Mouse (Mus musculus) erythroblast, adult 5-6 weeks (primary cell): ENCODE data around the gene Teddm1a. TPM values are rescaled to one million over a fixed set of nuclear protein-coding genes. Genes with fewer than 3 reads are reported as not detected.

Experiments used
- ATAC-seq: replicated peaks from 2 replicates; pipeline ENCODE4 v1.8.0; 2016; ENCODE audit warnings: moderate number of reproducible peaks, mild to moderate bottlenecking, moderate TSS enrichment, inconsistent platforms; ENCODE audit not compliant: poor library complexity, low FRiP score, severe bottlenecking
- total RNA-seq, 2 experiments: library from RNA; stranded (forward) in 1 of 2; stranded (reverse) in 1 of 2; fragments of 150-400 nt in 1 of 2; fragments of 200-764, 138-1000 nt in 1 of 2; gene quantifications; 2 replicates each; pipeline versions ENCODE4 v1.2.3 to v1.2.4; 2015 to 2017; ENCODE audit warnings: low replicate concordance in 2 of 2

The Teddm1a gene
- total RNA-seq, 2 experiments from 2014 or later: not detected

GRCm38 (mm10) chr1:153900860-153901730 is 9.6 kb downstream of the Teddm1a start:
- peak; percentile 31 for ATAC-seq

- no peak for ATAC-seq
Observed at GRCm38 (mm10) chr1:153903006-153903405, 11.5 kb downstream of the Teddm1a start.

GRCm38 (mm10) chr1:153904236-153904635 is 12.7 kb downstream of the Teddm1a start:
- ATAC-seq: no peak

GRCm38 (mm10) chr1:153905884-153906283 is 14.3 kb downstream of the Teddm1a start:
- ATAC-seq: no peak

GRCm38 (mm10) chr1:153908208-153908607 is 16.7 kb downstream of the Teddm1a start:
- ATAC-seq: no peak

DNA sequence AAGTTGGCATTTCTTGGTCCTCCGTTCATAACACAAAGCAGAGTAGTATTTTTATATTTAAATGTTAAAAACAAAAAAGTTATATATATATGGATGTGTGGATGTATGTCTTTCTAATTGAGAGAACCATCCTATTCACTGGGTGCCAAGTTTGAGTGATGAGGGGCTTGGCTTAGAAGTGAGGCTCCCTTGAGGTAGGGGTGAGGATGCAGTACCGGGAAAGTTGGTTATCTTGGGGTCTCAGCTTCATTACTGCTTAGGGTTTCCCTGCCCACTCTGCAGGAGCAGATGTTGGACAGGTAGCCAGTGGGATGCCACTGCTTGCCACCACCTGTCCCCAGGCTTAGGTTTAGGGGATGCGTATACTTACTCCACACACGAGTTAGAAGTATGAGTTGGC is 17.2 kb downstream of the Teddm1a start:
- ATAC-seq: no peak

DNA sequence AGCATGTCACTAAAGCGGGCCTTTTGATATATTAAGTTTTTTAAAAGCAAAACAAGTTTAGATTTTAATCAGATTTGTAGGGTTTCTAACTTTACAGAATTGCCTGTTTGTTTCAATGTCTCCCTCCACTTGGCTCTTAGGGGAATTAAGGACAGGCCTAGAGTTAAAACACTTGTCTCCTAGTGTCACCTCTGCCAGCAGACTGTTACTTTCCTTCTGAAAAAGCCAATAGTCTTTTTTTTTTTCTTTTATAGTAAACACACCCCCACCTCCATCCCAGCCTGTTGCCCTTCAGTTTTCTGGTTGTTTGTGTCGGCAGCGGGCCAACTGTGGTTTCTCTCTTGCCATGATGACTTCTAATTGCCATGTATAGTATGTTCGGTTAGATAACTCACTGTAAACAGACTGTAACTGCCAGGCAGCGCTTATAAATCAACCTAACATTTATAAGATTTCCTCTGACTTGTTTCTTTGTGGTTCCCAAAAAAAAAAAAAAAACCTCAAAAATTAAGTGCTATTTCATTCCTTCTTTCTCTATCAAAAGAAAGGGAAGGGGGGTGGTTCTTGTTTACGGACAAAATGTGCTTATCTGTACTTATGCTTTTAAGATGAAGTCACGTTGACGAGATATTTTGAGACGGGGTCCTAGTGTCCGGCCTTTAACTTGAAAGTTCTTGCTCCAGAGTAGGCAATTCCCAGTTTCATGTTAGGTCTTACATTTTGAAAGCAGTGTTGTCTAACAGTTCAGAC is 17.8 kb downstream of the Teddm1a start:
- peak; percentile 85 for ATAC-seq

GRCm38 (mm10) chr1:153909963-153910291 is 18.4 kb downstream of the Teddm1a start:
- peak; percentile 72 for ATAC-seq

GRCm38 (mm10) chr1:153910423-153910822 is 18.9 kb downstream of the Teddm1a start:
- no peak for ATAC-seq

GRCm38 (mm10) chr1:153911276-153911795 is 19.8 kb downstream of the Teddm1a start:
- ATAC-seq: no peak

GRCm38 (mm10) chr1:153913869-153914268 is 22.3 kb downstream of the Teddm1a start:
- no peak for ATAC-seq

DNA sequence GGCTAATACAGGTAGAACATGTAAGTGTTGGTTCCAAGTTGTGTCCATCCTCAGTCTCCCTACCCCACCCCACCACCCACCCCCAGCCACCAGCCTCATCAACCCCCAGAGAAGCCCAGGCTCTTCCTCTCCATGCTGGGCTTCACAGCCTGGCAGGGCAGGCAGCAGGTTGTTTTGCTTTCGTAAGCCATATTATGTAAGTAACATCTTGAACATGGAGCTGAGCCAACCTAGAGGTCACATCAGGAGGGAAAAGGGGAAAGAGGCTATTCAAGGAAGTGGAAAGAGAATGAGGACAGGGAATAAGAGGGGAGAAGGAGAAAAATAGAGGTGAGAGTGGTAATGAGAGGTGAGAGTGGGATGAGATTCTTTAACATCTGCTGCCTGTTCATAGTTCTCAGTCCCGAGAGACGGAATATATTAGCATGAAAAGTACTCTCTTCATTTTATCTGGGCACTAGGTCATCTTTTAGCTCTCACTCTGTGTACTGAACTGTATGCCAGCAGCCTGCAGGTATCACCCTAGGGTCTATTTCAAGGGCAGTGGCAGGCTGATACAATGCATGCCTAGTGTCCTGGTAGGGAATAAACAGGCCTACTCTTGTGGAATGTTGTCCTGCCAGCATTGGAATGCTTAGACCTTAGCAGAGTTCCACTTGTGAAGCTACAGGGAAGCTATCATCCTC is 27.1 kb downstream of the Teddm1a start:
- ATAC-seq: no peak

DNA sequence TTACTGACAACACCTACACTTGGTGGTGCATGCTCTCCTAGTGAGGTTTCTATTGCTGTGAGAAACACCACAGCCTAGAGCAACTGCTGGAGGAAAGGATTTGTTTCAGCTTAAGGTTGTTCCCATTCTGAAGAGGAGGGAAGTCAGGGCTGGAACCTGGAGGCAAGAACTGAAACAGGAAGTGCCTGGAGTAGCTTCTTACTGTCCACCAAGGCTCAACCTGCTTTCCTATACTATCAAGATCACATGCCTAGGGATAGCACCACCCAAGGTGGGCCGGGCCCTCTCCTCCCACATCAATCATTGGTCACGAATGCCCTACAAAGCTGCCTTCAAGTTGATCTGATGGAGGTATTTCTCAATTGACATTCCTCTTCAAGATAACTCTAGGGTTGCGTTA is 30.1 kb downstream of the Teddm1a start:
- ATAC-seq: no peak

- no peak for ATAC-seq
Observed at GRCm38 (mm10) chr1:153922571-153923021, 31.1 kb downstream of the Teddm1a start.

DNA sequence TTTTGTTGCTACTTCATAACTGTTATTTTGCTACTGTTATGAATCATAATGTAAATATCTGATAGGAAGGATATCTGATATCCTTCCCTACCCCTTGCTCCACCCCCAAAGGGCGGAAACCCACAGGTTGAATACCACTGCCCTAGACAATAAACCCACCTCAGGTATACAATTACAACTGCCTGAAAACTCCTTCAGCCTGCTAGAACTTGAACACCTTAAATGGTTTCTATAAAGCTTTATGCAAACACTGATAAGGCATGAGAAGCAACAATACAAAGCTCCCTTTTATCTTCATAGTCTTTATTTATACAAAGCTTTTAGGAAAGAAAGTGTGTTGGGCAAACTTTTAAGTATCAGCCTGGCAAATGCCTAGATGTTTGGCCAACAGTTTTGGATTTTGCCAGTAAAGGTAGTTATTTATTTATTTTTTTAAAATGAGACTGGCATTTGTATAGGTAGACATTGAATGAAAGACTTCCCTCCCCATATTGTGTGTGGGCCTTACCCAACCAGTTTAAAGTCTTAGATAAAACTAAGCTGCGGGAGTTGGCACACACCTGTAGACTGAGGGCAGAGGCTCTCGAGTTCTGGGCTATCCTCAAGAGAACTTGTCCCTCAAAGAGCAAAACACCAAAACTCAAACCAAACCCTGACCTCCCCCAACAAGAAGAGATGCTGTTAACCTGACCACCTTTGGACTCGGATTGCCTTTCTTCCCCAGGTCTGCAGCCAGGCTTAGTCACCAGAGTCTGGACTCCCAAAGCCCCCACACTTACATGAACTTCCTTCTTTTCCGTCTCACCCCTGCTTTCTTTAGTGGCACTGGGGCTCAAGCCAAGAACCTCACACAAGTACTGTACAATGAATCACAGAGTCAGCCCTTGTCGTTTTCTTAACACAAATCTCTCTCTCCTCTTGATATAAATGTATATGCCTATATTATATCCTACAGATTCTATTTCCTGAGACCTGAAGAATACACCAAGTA is 33.1 kb downstream of the Teddm1a start:
- ATAC-seq: no peak

GRCm38 (mm10) chr1:153930431-153930830 is 38.9 kb downstream of the Teddm1a start:
- no peak for ATAC-seq

DNA sequence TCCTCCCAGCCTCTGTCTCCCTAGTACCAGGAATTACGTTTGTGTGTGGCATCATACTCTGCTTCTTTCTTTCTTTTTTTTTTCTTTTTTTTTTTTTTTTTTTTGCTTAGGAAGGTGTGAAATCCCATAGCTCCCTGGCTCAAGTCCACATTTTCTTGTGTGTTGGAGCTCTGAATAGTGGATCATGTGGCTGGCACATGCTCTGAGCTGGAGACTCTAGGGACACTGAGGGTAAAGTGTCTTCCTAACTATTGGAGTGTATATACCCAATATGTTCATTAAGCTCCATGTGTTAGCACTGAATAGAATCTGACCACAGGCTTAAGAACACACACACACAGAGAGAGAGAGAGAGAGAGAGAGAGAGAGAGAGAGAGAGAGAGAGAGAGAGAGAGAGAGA is 42.2 kb downstream of the Teddm1a start:
- no peak for ATAC-seq

DNA sequence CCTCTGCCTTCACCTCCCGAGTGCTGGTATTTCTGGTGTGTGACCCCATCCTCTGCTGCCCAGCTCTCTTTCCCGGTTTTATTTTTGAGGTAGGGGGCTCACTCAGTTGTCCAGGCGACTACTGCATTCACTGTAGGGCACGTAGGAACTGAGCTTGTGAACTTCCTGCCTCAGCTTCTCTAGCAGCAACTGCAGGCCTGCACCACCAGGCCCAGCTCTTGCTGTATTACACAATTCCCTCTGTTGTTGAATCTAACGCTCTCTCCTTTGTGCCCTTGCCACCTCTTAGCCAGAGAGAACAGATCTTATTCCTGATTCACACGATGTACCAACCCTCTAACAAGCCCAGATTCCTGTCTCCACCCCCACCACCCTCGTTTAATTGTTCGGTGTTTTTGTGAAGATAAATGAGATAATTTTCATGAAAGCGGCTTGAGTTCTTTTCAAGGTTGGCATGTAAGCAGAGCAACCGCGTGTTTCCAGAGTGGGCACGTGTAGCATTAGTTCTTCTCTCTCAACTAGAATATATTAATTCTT is 44.4 kb downstream of the Teddm1a start:
- no peak for ATAC-seq

DNA sequence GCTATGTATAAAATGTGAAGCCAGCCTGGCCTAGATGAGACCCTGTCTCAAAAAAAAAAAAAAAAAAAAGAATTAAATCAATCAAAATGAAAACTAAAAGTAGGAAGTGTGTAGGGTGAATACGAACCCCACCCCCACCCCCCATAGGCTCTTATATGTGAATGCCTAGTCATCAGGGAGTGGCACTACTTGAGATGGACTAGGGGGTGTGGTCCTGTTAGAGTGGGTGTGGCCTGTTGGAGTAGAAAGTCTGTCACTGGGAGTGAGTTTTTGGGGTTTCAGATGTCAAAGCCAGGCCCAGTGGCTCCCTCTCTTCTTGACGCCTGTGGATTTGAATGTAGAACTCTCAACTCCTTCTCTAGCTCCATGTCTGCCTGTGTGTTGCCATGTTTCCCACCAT is 45.5 kb downstream of the Teddm1a start:
- peak; percentile 75 for ATAC-seq
